Mouse (Mus musculus): Measurements from ENCODE around the gene Dhx16.

The Dhx16 gene

DNA sequence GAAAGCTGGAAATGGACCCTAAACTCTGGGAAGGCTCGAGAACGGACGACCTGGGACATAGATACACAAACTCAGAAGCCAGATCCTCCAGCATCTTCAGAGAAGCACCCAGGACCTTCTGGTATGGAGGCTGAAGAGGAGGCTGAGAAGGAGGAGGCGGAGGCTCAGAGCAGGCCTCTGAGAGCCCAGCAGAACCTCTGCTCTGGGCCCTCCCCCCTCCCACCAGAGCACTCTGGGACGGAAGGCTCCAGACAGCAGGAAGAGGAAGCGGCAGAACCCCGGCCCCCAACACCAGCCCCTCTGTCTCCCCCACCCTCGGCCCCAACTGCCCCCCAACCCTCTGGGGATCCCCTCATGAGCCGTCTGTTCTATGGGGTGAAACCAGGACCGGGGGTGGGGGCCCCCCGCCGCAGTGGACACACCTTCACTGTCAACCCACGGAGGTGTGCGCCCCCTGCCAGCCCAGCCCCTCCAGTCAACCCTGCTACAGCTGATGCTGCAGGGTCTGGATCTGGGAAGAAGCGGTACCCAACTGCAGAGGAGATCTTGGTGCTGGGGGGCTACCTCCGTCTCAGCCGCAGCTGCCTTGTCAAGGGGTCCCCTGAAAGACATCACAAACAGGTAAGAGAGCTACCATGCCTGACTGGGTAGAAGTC, 11.3 kb upstream of the Dhx16 start:
- CTCF ChIA-PET, result interaction anchor here (0.5 to 2.3 kb wide), 6 partner anchors 21 to 1323 kb away, joined by 3 to 11 read pairs (median 4); partner anchors contain the start of gene Mdc1 (in 1 of the 4)
- POLR2A ChIA-PET, result interaction anchor here in 3 of 4 experiments (0.6 to 19.8 kb wide), 19 partner anchors 8 to 71 kb away, joined by 3 to 490 read pairs (median 4); partner anchors contain the start of genes Dhx16 (in 1 of the 3), Ier3 (in 1 of the 3), Mdc1 (in 1 of the 3) and Mrps18b (in 1 of the 3)

DNA sequence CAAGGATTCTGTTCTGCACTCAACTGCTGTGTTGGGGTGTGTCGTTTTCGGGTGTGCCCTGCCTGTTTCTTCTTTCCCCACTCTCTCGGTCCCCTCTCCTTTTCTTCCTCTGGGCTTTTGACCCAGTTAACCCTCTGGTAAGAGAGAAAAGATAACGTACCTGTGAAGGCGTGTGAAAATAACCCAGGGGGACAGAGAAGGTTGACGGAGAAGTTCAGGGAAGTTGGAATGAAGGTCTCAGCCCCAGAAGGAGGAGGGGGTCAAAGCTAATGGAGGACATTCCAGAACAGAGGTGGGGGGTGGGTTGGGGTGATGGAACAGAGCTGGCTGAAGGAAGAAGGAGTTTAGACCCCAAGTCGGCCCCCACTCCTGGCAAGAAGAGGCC, 10.7 kb upstream of the Dhx16 start:
- ChIA-PET POLR2A (interaction anchor here (0.7 to 19.8 kb wide), 22 partner anchors 8 to 135 kb away, joined by 3 to 490 read pairs (median 5); partner anchors contain the start of genes Mdc1 (in 3 of the 4), Ier3 (in 2 of the 4), 2310061I04Rik (in 1 of the 4) and Dhx16 (in 1 of the 4)), CTCF (interaction anchor here (0.5 to 2.9 kb wide), 12 partner anchors 11 to 1322 kb away, joined by 3 to 11 read pairs (median 4); partner anchors contain the start of gene Mdc1 (in 1 of the 4))

- POLR2A ChIA-PET, result interaction anchor here (0.7 to 19.8 kb wide), 31 partner anchors 9 to 135 kb away, joined by 3 to 490 read pairs (median 5); partner anchors contain the start of genes Ier3 (in 3 of the 4), Mdc1 (in 3 of the 4), 2310061I04Rik (in 1 of the 4) and Dhx16 (in 1 of the 4)
Observed at GRCm38 (mm10) chr17:35869346-35870067, 10.1 kb upstream of the Dhx16 start.

GRCm38 (mm10) chr17:35870151-35870883, 9.3 kb upstream of the Dhx16 start:
- ChIA-PET CTCF (interaction anchor here (0.6 to 2.9 kb wide), 13 partner anchors 9 to 131 kb away, joined by 3 to 11 read pairs (median 5); no protein-coding TSS in a partner anchor), POLR2A (interaction anchor here (0.6 to 19.8 kb wide), 35 partner anchors 9 to 959 kb away, joined by 3 to 490 read pairs (median 4); partner anchors contain the start of genes Nrm (in 4 of the 4), Mdc1 (in 3 of the 4), Dhx16 (in 2 of the 4) and Flot1 (in 2 of the 4))

More at GRCm38 (mm10) chr17:35869346-35870067, 10.1 kb upstream of the Dhx16 start:
- CTCF ChIA-PET, result interaction anchor here in 3 of 4 experiments (0.7 to 2.9 kb wide), 12 partner anchors 11 to 285 kb away, joined by 3 to 11 read pairs (median 4); partner anchors contain the start of gene Mdc1 (in 1 of the 3)

GRCm38 (mm10) chr17:35870884-35871696, 8.5 kb upstream of the Dhx16 start:
- CTCF ChIA-PET, result interaction anchor here (0.6 to 2.9 kb wide), 10 partner anchors 8 to 132 kb away, joined by 3 to 9 read pairs (median 4); no protein-coding TSS in a partner anchor
- POLR2A ChIA-PET, result interaction anchor here (0.6 to 19.8 kb wide), 28 partner anchors 9 to 60 kb away, joined by 3 to 490 read pairs (median 5); partner anchors contain the start of genes Nrm (in 4 of the 4), Mdc1 (in 3 of the 4), Dhx16 (in 2 of the 4) and Flot1 (in 2 of the 4)

- CTCF ChIA-PET, result interaction anchor here (0.5 to 3.4 kb wide), 135 partner anchors 8 to 1908 kb away, joined by 3 to 58 read pairs (median 4); partner anchors contain the start of genes Ppp1r18 (in 4 of the 4), Ier3 (in 3 of the 4), Mdc1 (in 3 of the 4) and 2310061I04Rik (in 2 of the 4)
Observed at GRCm38 (mm10) chr17:35873774-35874519, 5.7 kb upstream of the Dhx16 start.

DNA sequence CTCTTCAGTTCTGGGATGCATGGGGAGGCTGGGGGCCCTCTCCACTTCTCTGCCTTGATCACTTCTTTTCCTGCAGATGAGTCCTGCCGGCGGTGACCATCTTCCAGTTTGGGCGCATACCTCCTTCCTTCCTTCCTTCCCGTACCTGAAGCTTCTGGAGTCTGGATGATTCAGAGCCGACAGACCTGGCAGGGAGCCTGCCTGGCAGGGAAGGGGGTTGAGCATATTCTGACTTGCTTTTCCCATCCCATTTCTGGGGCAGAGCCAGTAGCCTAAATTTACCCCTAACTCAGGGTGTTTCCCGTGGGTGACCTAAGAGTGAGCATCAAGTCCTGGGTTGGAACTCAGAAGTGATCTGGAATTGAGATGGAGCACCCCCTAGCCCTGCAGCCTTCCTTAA, 4.9 kb upstream of the Dhx16 start:
- ChIA-PET CTCF (interaction anchor here (0.6 to 3.4 kb wide), 41 partner anchors 10 to 295 kb away, joined by 3 to 58 read pairs (median 5); partner anchors contain the start of genes Ppp1r18 (in 3 of the 4), Nrm (in 2 of the 4), Ier3 (in 1 of the 4) and Mdc1 (in 1 of the 4)), POLR2A (interaction anchor here (0.5 to 3.5 kb wide), 35 partner anchors 10 to 137 kb away, joined by 3 to 44 read pairs (median 5); partner anchors contain the start of genes Mdc1 (in 3 of the 4), Nrm (in 2 of the 4), Ier3 (in 1 of the 4) and Mrps18b (in 1 of the 4))

More at GRCm38 (mm10) chr17:35873774-35874519, 5.7 kb upstream of the Dhx16 start:
- POLR2A ChIA-PET, result interaction anchor here (0.5 to 3.5 kb wide), 70 partner anchors 8 to 372 kb away, joined by 3 to 44 read pairs (median 4); partner anchors contain the start of genes Mdc1 (in 3 of the 4), Nrm (in 3 of the 4), Ier3 (in 2 of the 4) and Flot1 (in 1 of the 4)

DNA sequence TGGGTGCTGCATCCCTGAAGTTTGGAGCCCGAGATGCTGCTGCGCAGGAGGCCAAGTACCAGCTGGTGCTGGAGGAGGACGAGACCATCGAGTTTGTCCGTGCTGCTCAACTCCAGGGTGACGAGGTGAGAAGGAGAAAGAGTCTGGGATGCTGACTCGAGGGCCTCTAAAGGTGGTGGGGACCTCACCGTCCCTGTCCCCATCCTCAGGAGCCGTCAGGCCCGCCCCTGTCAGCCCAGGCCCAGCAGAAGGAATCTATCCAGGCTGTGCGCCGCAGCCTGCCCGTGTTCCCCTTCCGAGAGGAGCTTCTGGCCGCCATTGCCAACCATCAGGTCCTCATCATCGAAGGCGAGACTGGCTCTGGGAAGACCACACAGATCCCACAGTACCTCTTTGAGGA, 3.3 kb downstream of the Dhx16 start:
- ChIA-PET POLR2A (interaction anchor here in 3 of 4 experiments (0.7 to 6.9 kb wide), 28 partner anchors 7 to 1163 kb away, joined by 3 to 73 read pairs (median 4); partner anchors contain the start of genes Flot1 (in 3 of the 3), Ier3 (in 2 of the 3), Nrm (in 2 of the 3) and Gabbr1 (in 1 of the 3)), CTCF (interaction anchor here (0.6 to 2.1 kb wide), 4 partner anchors 9 to 24 kb away, joined by 4 to 12 read pairs (median 6); no protein-coding TSS in a partner anchor)

DNA sequence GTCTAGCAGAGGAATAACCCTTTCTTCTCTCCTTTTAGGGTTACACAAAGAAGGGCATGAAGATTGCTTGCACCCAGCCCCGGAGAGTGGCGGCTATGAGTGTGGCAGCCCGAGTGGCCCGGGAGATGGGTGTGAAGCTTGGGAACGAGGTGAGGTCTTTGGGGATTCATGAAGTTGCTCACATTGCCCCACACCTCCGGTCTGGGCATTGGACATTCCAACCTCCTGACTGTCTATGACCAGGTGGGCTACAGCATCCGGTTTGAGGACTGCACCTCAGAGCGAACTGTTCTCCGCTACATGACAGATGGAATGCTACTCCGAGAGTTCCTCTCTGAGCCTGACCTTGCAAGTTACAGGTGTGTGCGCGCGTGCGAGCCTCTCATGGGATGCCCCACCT, 4.2 kb downstream of the Dhx16 start:
- CTCF ChIA-PET, result interaction anchor here in 2 of 4 experiments (0.5 to 2.1 kb wide), 2 partner anchors 10 to 449 kb away, joined by 3 to 7 read pairs; no protein-coding TSS in a partner anchor
- POLR2A ChIA-PET, result interaction anchor here in 3 of 4 experiments (0.9 to 2.3 kb wide), 4 partner anchors 9 to 48 kb away, joined by 3 to 9 read pairs (median 4); no protein-coding TSS in a partner anchor

DNA sequence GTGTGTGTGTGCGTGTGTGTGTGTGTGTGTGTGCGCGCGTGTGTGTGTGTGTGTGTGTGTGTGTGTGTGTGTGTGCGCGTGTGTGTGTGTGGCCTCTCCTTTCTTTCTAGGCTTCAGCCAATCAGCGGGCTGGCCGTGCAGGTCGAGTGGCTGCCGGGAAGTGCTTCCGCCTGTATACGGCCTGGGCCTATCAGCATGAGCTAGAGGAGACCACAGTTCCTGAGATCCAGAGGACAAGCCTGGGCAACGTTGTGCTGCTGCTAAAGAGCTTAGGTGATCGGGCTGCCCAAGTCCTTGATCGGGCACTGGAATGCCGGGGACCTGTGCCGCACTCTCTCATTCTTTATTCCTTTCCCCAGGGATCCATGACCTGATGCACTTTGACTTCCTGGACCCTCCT, 8.1 kb downstream of the Dhx16 start:
- CTCF ChIA-PET, result interaction anchor here (0.5 to 4.5 kb wide), 26 partner anchors 8 to 173 kb away, joined by 3 to 28 read pairs (median 4); partner anchors contain the start of genes Dhx16 (in 2 of the 4), Flot1 (in 1 of the 4), Mdc1 (in 1 of the 4) and Mrps18b (in 1 of the 4)

GRCm38 (mm10) chr17:35896781-35897643, 17.4 kb downstream of the Dhx16 start, which contains the start of gene 2310061I04Rik:
2310061I04Rik (minus strand) TSS chr17:35897431.
- ChIA-PET CTCF (interaction anchor here in 3 of 4 experiments (0.8 to 2.1 kb wide), 6 partner anchors 23 to 97 kb away, joined by 3 to 5 read pairs (median 3); no protein-coding TSS in a partner anchor), POLR2A (interaction anchor here (0.6 to 13.4 kb wide), 36 partner anchors 9 to 301 kb away, joined by 3 to 147 read pairs (median 8); partner anchors contain the start of genes Mdc1 (in 3 of the 4), Mrps18b (in 3 of the 4), Ppp1r10 (in 3 of the 4) and Atat1 (in 2 of the 4))

More for the DNA sequence above, 8.1 kb downstream of the Dhx16 start:
- POLR2A ChIA-PET, result interaction anchor here (0.5 to 6.9 kb wide), 84 partner anchors 7 to 753 kb away, joined by 3 to 73 read pairs (median 6); partner anchors contain the start of genes Dhx16 (in 3 of the 4), Mdc1 (in 3 of the 4), Mrps18b (in 3 of the 4) and Ppp1r10 (in 3 of the 4)

DNA sequence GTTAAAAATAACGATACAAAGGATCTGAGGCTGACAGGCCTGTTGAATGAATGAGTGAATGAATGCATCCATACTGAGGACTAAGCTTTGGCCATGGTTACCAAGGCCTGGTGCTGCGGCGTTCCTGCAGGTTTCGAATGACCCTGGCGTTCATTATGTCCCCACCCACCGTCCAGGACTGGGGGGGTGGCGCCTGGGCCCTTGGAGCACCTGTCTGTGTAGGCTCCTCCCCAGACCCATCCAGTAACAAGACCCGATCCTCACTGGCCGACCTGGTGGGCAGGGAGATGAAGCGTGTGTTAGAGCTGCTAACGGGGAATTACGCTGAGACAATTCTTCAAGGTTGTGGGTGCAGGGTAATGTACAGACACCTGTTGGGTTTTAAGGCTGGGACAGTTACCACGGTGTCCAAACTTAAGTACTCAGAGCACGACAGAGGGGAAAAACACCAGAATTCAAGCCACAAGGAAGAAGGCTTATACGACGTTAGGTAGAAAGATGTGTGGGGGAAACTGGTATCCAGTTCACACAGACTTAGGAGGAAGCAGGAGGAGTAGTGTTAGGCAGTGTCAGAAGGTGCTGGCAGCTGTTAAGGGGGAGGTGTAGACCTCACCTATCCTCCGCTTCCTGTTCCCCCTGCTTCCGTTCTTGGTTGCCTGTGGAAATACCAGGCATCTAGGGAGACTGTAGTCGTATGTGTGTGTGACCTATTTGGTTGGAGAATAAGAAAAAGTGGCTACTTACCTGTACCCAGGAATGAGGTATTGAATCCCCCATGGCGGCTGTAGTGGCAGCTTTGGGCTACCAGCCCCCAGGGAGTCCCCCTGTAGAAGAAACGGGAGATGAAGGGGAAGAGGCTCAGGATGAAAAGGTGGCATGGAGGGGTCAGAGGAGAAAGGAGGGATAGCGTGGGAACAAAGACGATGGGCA, 18.3 kb downstream of the Dhx16 start:
- ChIA-PET POLR2A (interaction anchor here (0.6 to 13.4 kb wide), 31 partner anchors 10 to 302 kb away, joined by 3 to 147 read pairs (median 7); partner anchors contain the start of genes Mdc1 (in 3 of the 4), Mrps18b (in 3 of the 4), Ppp1r10 (in 3 of the 4) and Atat1 (in 2 of the 4)), CTCF (interaction anchor here in 3 of 4 experiments (0.7 to 2.1 kb wide), 6 partner anchors 24 to 96 kb away, joined by 3 to 5 read pairs (median 3); no protein-coding TSS in a partner anchor)

Measured in embryonic stem cell, embryonic (primary cell).